Comparison of ENCODE assay signal across 14 mouse cellular contexts in the genomic region with DNA sequence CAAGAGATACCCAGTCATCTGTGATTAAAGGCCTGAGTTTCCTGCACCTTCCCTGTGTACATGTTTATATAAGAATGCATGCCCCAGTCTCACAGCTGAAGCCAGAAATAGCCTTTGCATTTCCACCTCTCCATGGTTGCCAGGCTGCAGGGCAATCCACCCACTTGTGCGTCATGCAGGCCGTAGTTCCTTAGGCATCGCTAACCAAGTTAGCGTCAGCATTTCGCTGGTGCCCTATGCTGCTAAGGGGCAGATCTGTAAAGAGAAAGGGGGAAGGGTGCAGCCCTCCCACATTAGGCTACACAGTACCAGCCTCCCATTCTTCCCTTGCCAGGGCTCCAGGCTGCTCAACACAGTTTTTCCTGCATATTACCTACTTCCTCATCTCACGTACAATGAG.
DNase-seq lines count a peak whose midpoint lies in the region; ATAC-seq lines count a peak whose summit lies in the region.
"Had no signal": no experiment of that assay in that cellular context is flagged by ENCODE, and none has a peak within 500 bp of the region (broad histone marks: within the 10 kb centered on the region; RNA-seq: fewer than 3 reads in every experiment).

No protein-coding gene starts in this region.

- no peaks in the 10 kb centered on the region for H3K27me3 ChIP-seq in embryonic facial prominence, embryonic 13.5 days
- no peaks in the 10 kb centered on the region for H3K27me3 ChIP-seq in embryonic facial prominence, embryonic 10.5 days (replicated peaks; ENCODE audit: low read depth, poor library complexity, severe bottlenecking)
- H3K27me3 ChIP-seq in midbrain, embryonic 14.5 days (ENCODE audit: control insufficient read depth, insufficient read depth, low read length): no peaks in the 10 kb centered on the region
- H3K27me3 ChIP-seq in midbrain, embryonic 13.5 days: no peaks in the 10 kb centered on the region

- H3K27ac ChIP-seq in embryonic facial prominence, embryonic 13.5 days: 0 out of 2 replicates have a peak overlapping the region, but pooled peaks have one; percentile 7
- no peak overlapping the region for H3K27ac ChIP-seq in embryonic facial prominence, embryonic 10.5 days (replicated peaks)
- H3K27ac ChIP-seq in midbrain, embryonic 14.5 days (replicated peaks; ENCODE audit: low read depth, low read length): no peak overlapping the region
- H3K27ac ChIP-seq in midbrain, embryonic 13.5 days: no peak overlapping the region
- H3K27ac ChIP-seq: liver, embryonic 14.5 days had no signal

- no peak overlapping the region for H3K4me2 ChIP-seq in embryonic facial prominence, embryonic 13.5 days
- no peak overlapping the region for H3K4me2 ChIP-seq in midbrain, embryonic 14.5 days (ENCODE audit: low read length)
- no peak overlapping the region for H3K4me2 ChIP-seq in midbrain, embryonic 13.5 days (replicated peaks)

- no peak overlapping the region for H3K9ac ChIP-seq in embryonic facial prominence, embryonic 13.5 days
- no peak overlapping the region for H3K9ac ChIP-seq in midbrain, embryonic 14.5 days (replicated peaks; ENCODE audit: low read length)
- H3K9ac ChIP-seq in midbrain, embryonic 13.5 days (replicated peaks): no peak overlapping the region
- H3K9ac ChIP-seq: liver, embryonic 14.5 days had no signal

- DNase-seq in embryonic facial prominence, embryonic 10.5 days (ENCODE audit: low spot score): no peak
- peak; percentile 13 for DNase-seq in retina, postnatal 1 day
- no peak for DNase-seq in retina, embryonic 14.5 days (ENCODE audit: low spot score)
- DNase-seq in layer of hippocampus, adult 9-11 months: peak; percentile 42
- no peak for DNase-seq in midbrain, embryonic 14.5 days
- DNase-seq in cerebellum, adult 11-12 months: no peak
- DNase-seq: B cell, adult 2 months; gastrocnemius, postnatal 36 days; kidney, postnatal 10 days had no signal

- H3K36me3 ChIP-seq in embryonic facial prominence, embryonic 13.5 days: no peaks in the 10 kb centered on the region
- no peaks in the 10 kb centered on the region for H3K36me3 ChIP-seq in embryonic facial prominence, embryonic 10.5 days (replicated peaks)
- H3K36me3 ChIP-seq in midbrain, embryonic 14.5 days (ENCODE audit: control insufficient read depth, insufficient read depth, low read length): no peaks in the 10 kb centered on the region
- no peaks in the 10 kb centered on the region for H3K36me3 ChIP-seq in midbrain, embryonic 13.5 days

- H3K4me3 ChIP-seq in embryonic facial prominence, embryonic 13.5 days: no peak overlapping the region
- H3K4me3 ChIP-seq in embryonic facial prominence, embryonic 10.5 days: no peak overlapping the region
- no peak overlapping the region for H3K4me3 ChIP-seq in midbrain, embryonic 14.5 days (replicated peaks; ENCODE audit: low read depth, low read length)
- H3K4me3 ChIP-seq in midbrain, embryonic 13.5 days (replicated peaks): no peak overlapping the region
- H3K4me3 ChIP-seq: myocyte had no signal

- no peak for ATAC-seq in embryonic facial prominence, embryonic 13.5 days (ENCODE audit: insufficient number of reproducible peaks, insufficient read depth, low FRiP score, low TSS enrichment, low read depth)
- ATAC-seq in midbrain, embryonic 14.5 days (ENCODE audit: low FRiP score, low TSS enrichment): no peak
- ATAC-seq in midbrain, embryonic 13.5 days: no peak
- ATAC-seq: Patski had no signal

- WGBS in embryonic facial prominence, embryonic 13.5 days: 66% methylated on average over 6 of the region's 6 CpGs
- 85% methylated on average over 6 of the region's 6 CpGs for WGBS in embryonic facial prominence, embryonic 10.5 days
- 68% methylated on average over 6 of the region's 6 CpGs for WGBS in midbrain, embryonic 14.5 days
- WGBS in midbrain, embryonic 13.5 days: 65% methylated on average over 6 of the region's 6 CpGs

- H3K9me3 ChIP-seq in embryonic facial prominence, embryonic 13.5 days: no peaks in the 10 kb centered on the region
- no peaks in the 10 kb centered on the region for H3K9me3 ChIP-seq in embryonic facial prominence, embryonic 10.5 days
- H3K9me3 ChIP-seq in midbrain, embryonic 14.5 days (ENCODE audit: control insufficient read depth, low read length): no peaks in the 10 kb centered on the region
- H3K9me3 ChIP-seq in midbrain, embryonic 13.5 days: no peaks in the 10 kb centered on the region

- 0 out of 2 replicates have a peak, but pooled peaks cover 5% of the 10 kb centered on the region for H3K4me1 ChIP-seq in embryonic facial prominence, embryonic 13.5 days
- peaks cover 5% of the 10 kb centered on the region; the same call in 1 of the 2 replicates for H3K4me1 ChIP-seq in embryonic facial prominence, embryonic 10.5 days
- no peaks in the 10 kb centered on the region for H3K4me1 ChIP-seq in midbrain, embryonic 14.5 days (ENCODE audit: control insufficient read depth, insufficient read depth, low read length)
- H3K4me1 ChIP-seq in midbrain, embryonic 13.5 days (replicated peaks): no peaks in the 10 kb centered on the region

Comparison
In these comparisons a context has a peak if more than half of its experiments do, and no peak if none do; other contexts are left out.
1. DNase-seq: peak in retina, postnatal 1 day (single experiment) and layer of hippocampus, adult 9-11 months (single experiment); none in embryonic facial prominence, embryonic 10.5 days (single experiment), retina, embryonic 14.5 days (single experiment), midbrain, embryonic 14.5 days (single experiment) and cerebellum, adult 11-12 months (single experiment).